Mouse (Mus musculus) small intestine, adult 2 months (tissue): ENCODE measurements around the gene Esr2.

ENCODE experiments used
- CTCF ChIP-seq: fragments of 200-500 bp; IDR thresholded peaks from 2 replicates; pipeline ENCODE4 v1.5.1; 2012; ENCODE audit warnings: low read depth, mild to moderate bottlenecking, control low read depth, inconsistent platforms, low read length, moderate library complexity, mixed read lengths; ENCODE audit not compliant: insufficient replicate concordance, insufficient read length; ENCODE audit errors: extremely low read depth
- POLR2A ChIP-seq: fragments of 200-500 bp; IDR thresholded peaks from 2 replicates; pipeline ENCODE4 v1.6.1; 2012; ENCODE audit warnings: low read depth, mild to moderate bottlenecking, control low read depth, inconsistent platforms, low read length, moderate library complexity

DNA sequence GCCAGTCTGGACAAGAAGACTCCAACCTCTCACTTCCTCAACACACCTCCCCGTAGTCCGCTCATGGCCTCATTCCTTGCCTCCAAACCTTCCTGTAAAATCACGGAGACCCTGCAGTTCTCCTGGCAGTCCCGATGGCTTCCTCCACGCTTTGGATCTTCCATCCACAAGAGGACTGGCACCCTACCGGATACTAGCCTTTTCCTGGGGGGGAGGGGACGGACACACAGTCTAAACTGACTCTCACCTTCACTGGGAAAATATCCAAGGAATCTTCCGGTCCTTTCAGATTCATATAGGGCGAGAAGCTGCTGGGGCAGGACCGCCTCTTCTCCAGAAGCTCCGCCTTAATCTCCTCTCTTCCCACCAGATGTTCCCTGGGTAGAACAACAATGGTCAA is 39.7 kb upstream of the Esr2 start:
- TF ChIP-seq CTCF (no peak), POLR2A (no peak)
